Mouse (Mus musculus) CH12.LX (cell line): ENCODE results near the gene Gm17364.

Experiments
- BHLHE40 ChIP-seq: IDR thresholded peaks from 2 replicates; pipeline ENCODE4 v1.6.1; 2011; ENCODE audit warnings: mild to moderate bottlenecking, low read depth, low read length, improper control_type of control experiment
- CTCF ChIP-seq, 2 experiments: IDR thresholded peaks in 1 of 2; conservative IDR thresholded peaks in 1 of 2; 2 replicates each; pipeline ENCODE4 v1.5.1; 2011 to 2012; ENCODE audit warnings: low read depth in 2 of 2, low read length in 2 of 2, improper control_type of control experiment in 1 of 2, inconsistent platforms in 1 of 2, mild to moderate bottlenecking in 1 of 2, moderate library complexity in 1 of 2
- EP300 ChIP-seq: IDR thresholded peaks from 2 replicates; pipeline ENCODE4 v1.6.1; 2011; ENCODE audit warnings: low read length, improper control_type of control experiment
- GABPA ChIP-seq: IDR thresholded peaks from 2 replicates; pipeline ENCODE4 v1.6.1; 2012; ENCODE audit warnings: low read depth, low read length, improper control_type of control experiment, inconsistent platforms; ENCODE audit not compliant: insufficient replicate concordance
- MXI1 ChIP-seq: IDR thresholded peaks from 2 replicates; pipeline ENCODE4 v1.6.1; 2011; ENCODE audit warnings: mild to moderate bottlenecking, low read depth, low read length, improper control_type of control experiment
- NRF1 ChIP-seq: IDR thresholded peaks from 2 replicates; pipeline ENCODE4 v1.6.1; 2014; ENCODE audit warnings: low read depth, mild to moderate bottlenecking, inconsistent platforms, low read length, improper control_type of control experiment, moderate library complexity
- POLR2A ChIP-seq: IDR thresholded peaks from 2 replicates; pipeline ENCODE4 v1.6.1; 2011; ENCODE audit warnings: low read depth, mild to moderate bottlenecking, improper control_type of control experiment, low read length
- UBTF ChIP-seq: IDR thresholded peaks from 2 replicates; pipeline ENCODE4 v1.6.1; 2012; ENCODE audit warnings: low read depth, mild to moderate bottlenecking, inconsistent platforms, low read length, improper control_type of control experiment, moderate library complexity
- USF1 ChIP-seq: IDR thresholded peaks from 2 replicates; pipeline ENCODE4 v1.6.1; 2014; ENCODE audit warnings: low read depth, mild to moderate bottlenecking, inconsistent platforms, low read length, improper control_type of control experiment

GRCm38 (mm10) chr13:41250318-41250981 lies 23.3 kb downstream of the Gm17364 start:
- no peak for TF ChIP-seq CTCF (conservative IDR thresholded peaks at IDR 0.05 in 1 of 2, IDR thresholded peaks at IDR 0.05 in 1 of 2; ENCODE audit: low read depth in 2 of 2, low read length in 2 of 2)
- peak; percentile 38 for TF ChIP-seq MXI1
- no peak for TF ChIP-seq NRF1
- no peak for TF ChIP-seq EP300
- TF ChIP-seq GABPA: no peak
- TF ChIP-seq UBTF: no peak; the same call in 1 of the 2 replicates
- peak; percentile 70 for TF ChIP-seq BHLHE40
- TF ChIP-seq POLR2A: no peak
- no peak for TF ChIP-seq USF1
